Mouse (Mus musculus): ENCODE measurements at regions not wholly inside any gene's neighbourhood (a gene's known extent, or its start where the extent isn't known, plus 50 kb on each side); places are given as distances from the start of the nearest gene placed in this dataset.
A peak's percentile ranks its signal among the peaks of the same experiment; 100 is the strongest.

DNA sequence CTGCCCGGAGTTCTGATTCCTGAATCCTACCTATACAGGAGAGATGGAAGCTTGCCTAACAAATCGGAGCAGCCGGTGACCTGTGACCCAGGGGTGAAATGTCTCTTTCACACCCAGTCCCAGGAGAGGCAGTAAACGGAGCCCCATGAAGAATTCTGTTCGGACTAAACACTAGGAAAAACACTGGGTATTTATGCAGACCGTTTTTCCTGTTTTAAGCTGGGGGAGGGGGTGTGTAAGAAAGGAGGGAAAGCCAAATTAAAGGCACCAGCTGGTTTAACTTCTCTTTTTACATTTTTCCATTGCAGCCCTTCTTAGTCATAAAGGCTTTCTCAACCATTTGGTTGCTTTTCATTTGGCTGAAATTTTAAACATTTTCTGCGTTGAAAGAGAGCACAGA, 127.1 kb downstream of the Gm5426 start:
- H3K36me3 ChIP-seq (ENCODE audit: control insufficient read depth, insufficient read depth, low read length): no peaks in the 10 kb centered on the region
- 28% methylated on average over 7 of the region's 7 CpGs for WGBS
- no peak overlapping the region for H3K27ac ChIP-seq (ENCODE audit: low read depth, low read length)
- H3K4me3 ChIP-seq (ENCODE audit: low read depth, low read length): no peak overlapping the region
- H3K9me3 ChIP-seq (ENCODE audit: control insufficient read depth, low read length): no peaks in the 10 kb centered on the region
- H3K4me2 ChIP-seq (ENCODE audit: low read depth, low read length, severe bottlenecking): no peak overlapping the region
- no peaks in the 10 kb centered on the region for H3K27me3 ChIP-seq (ENCODE audit: control insufficient read depth, insufficient read depth, low read length)
- peaks cover 5% of the 10 kb centered on the region; the same call in 1 of the 2 replicates for H3K4me1 ChIP-seq (replicated peaks; ENCODE audit: control insufficient read depth, insufficient read depth, low read length)
- no peak for DNase-seq (ENCODE audit: low spot score)
- no peak overlapping the region for H3K9ac ChIP-seq (ENCODE audit: low read length)
- ATAC-seq (replicated peaks; ENCODE audit: low FRiP score): no peak

DNA sequence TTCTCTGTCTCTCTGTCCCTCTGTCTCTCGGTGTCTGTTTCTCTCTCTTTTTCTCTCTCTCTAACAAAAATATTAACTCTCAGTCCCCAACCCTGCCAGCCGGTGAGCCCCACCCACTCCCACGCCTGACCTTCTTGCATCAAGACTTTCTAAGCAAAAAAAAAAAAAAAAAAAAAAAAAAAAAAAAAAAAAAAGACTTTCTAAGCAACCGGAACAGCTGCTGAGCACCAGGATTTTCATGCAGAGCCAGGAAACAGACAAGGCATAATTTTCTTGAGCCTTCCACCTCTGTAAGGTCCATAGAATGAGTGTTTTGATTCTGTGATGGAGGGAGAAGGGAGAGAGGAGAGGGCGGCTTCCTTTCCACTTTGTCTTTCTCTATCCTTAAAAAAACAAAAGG, 128.0 kb downstream of the Gm5426 start:
- no peak overlapping the region for H3K27ac ChIP-seq (ENCODE audit: low read depth, low read length)
- no peak overlapping the region for H3K9ac ChIP-seq (ENCODE audit: low read length)
- DNase-seq (ENCODE audit: low spot score) (no peak), ATAC-seq (replicated peaks; ENCODE audit: low FRiP score) (no peak)
- no peak overlapping the region for H3K4me3 ChIP-seq (ENCODE audit: low read depth, low read length)
- no peak overlapping the region for H3K4me2 ChIP-seq (ENCODE audit: low read depth, low read length, severe bottlenecking)
- peaks cover 5% of the 10 kb centered on the region; the same call in 1 of the 2 replicates for H3K4me1 ChIP-seq (replicated peaks; ENCODE audit: control insufficient read depth, insufficient read depth, low read length)
- 59% methylated on average over 5 of the region's 5 CpGs for WGBS
- no peaks in the 10 kb centered on the region for H3K9me3 ChIP-seq (ENCODE audit: control insufficient read depth, low read length)
- no peaks in the 10 kb centered on the region for H3K36me3 ChIP-seq (ENCODE audit: control insufficient read depth, insufficient read depth, low read length)
- no peaks in the 10 kb centered on the region for H3K27me3 ChIP-seq (ENCODE audit: control insufficient read depth, insufficient read depth, low read length)

DNA sequence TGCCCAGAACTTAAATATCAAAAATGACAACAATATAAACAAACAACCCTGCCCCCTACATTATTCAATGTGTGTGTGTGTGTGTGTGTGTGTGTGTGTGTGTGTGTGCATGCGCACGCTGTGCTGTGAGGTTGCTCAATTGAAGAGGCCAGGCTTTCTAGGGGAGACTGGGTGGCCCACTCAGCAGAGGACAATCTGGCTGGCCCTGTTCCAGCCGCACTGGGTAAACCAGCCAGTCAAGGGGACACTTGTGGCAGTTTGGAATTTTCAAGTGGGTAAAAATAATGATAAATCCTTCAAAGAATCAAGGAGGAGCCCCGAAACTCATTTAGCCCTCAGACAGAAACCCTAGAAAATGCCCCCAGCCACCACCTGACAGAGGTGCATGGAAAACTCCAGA, 128.5 kb downstream of the Gm5426 start:
- no peaks in the 10 kb centered on the region for H3K9me3 ChIP-seq (ENCODE audit: control insufficient read depth, low read length)
- no peak for DNase-seq (ENCODE audit: low spot score)
- WGBS: 79% methylated on average over 4 of the region's 4 CpGs
- peak; percentile 63; the same call in 1 of the 2 replicates for ATAC-seq (replicated peaks; ENCODE audit: low FRiP score)
- H3K4me1 ChIP-seq (replicated peaks; ENCODE audit: control insufficient read depth, insufficient read depth, low read length): peaks cover 5% of the 10 kb centered on the region; the same call in 1 of the 2 replicates
- H3K4me2 ChIP-seq (ENCODE audit: low read depth, low read length, severe bottlenecking): no peak overlapping the region
- no peak overlapping the region for H3K4me3 ChIP-seq (ENCODE audit: low read depth, low read length)
- no peak overlapping the region for H3K9ac ChIP-seq (ENCODE audit: low read length)
- no peak overlapping the region for H3K27ac ChIP-seq (ENCODE audit: low read depth, low read length)
- H3K36me3 ChIP-seq (ENCODE audit: control insufficient read depth, insufficient read depth, low read length): no peaks in the 10 kb centered on the region
- H3K27me3 ChIP-seq (ENCODE audit: control insufficient read depth, insufficient read depth, low read length): no peaks in the 10 kb centered on the region

DNA sequence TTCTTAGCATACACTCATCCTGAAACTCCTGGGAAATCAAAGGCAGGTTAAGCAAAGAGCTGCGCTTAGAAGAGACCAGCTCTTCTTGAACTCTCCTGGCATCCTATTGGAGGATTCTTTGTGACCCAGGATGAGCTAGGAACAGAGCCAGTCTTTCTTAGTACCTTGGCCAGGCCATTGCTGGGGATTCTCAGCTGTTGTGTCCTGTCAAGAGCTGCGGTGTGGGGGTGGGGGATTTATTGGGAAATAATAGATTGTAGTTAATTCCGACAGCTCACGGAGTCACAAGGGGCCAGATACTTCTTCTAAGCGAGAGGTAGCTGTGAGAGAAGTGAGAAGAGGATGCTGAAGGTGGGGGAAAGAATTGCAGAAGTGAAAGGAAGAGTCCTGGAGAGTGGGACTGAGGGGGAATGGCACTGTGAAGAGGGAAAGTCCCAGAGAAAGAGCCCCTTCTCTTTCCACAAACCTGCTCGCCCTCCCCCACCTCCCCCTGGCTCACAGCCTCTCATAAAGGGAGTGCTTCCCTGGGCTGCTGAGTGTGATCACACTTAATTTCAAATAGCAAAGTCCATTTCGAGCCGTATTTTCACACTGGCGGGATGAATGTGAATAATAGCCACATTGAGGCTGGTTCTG, 129.8 kb downstream of the Gm5426 start:
- no peak for DNase-seq (ENCODE audit: low spot score)
- Histone ChIP-seq H3K36me3 (ENCODE audit: control insufficient read depth, insufficient read depth, low read length) (no peaks in the 10 kb centered on the region), H3K4me1 (replicated peaks; ENCODE audit: control insufficient read depth, insufficient read depth, low read length) (peaks cover 5% of the 10 kb centered on the region; the same call in 1 of the 2 replicates), H3K4me2 (ENCODE audit: low read depth, low read length, severe bottlenecking) (no peak overlapping the region), H3K27me3 (ENCODE audit: control insufficient read depth, insufficient read depth, low read length) (no peaks in the 10 kb centered on the region), H3K9ac (ENCODE audit: low read length) (no peak overlapping the region), H3K4me3 (ENCODE audit: low read depth, low read length) (no peak overlapping the region), H3K27ac (ENCODE audit: low read depth, low read length) (no peak overlapping the region), H3K9me3 (ENCODE audit: control insufficient read depth, low read length) (no peaks in the 10 kb centered on the region)
- WGBS: 73% methylated on average over 9 of the region's 9 CpGs
- ATAC-seq (replicated peaks; ENCODE audit: low FRiP score): no peak

DNA sequence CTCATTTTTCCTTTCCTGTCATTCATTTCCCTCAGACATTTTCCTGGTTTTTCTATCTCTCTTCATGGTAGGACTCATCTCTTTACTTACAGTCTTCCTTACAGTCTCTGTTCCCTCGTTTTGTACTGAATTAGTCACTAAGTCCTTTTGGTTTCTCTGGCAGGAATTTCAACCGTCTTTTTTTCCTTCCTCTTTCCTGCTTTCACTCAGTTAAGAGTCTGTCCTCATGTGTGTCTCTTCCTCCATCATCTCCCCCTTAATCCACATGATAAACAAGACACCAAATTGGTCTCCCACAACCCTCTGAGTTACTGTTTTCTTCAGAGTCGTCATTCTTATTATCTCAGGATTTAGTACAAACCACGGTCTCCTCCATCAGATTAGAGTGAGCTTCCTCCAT, 131.2 kb downstream of the Gm5426 start:
- no peak for ATAC-seq (replicated peaks; ENCODE audit: low FRiP score)
- WGBS: 85% methylated on average over 4 of the region's 4 CpGs
- H3K27me3 ChIP-seq (ENCODE audit: control insufficient read depth, insufficient read depth, low read length): no peaks in the 10 kb centered on the region
- H3K36me3 ChIP-seq (ENCODE audit: control insufficient read depth, insufficient read depth, low read length): no peaks in the 10 kb centered on the region
- H3K4me2 ChIP-seq (ENCODE audit: low read depth, low read length, severe bottlenecking): no peak overlapping the region
- H3K4me1 ChIP-seq (replicated peaks; ENCODE audit: control insufficient read depth, insufficient read depth, low read length): peaks cover 5% of the 10 kb centered on the region; the same call in 1 of the 2 replicates
- no peak overlapping the region for H3K27ac ChIP-seq (ENCODE audit: low read depth, low read length)
- no peaks in the 10 kb centered on the region for H3K9me3 ChIP-seq (ENCODE audit: control insufficient read depth, low read length)
- DNase-seq (ENCODE audit: low spot score): no peak
- H3K9ac ChIP-seq (ENCODE audit: low read length): no peak overlapping the region
- no peak overlapping the region for H3K4me3 ChIP-seq (ENCODE audit: low read depth, low read length)

DNA sequence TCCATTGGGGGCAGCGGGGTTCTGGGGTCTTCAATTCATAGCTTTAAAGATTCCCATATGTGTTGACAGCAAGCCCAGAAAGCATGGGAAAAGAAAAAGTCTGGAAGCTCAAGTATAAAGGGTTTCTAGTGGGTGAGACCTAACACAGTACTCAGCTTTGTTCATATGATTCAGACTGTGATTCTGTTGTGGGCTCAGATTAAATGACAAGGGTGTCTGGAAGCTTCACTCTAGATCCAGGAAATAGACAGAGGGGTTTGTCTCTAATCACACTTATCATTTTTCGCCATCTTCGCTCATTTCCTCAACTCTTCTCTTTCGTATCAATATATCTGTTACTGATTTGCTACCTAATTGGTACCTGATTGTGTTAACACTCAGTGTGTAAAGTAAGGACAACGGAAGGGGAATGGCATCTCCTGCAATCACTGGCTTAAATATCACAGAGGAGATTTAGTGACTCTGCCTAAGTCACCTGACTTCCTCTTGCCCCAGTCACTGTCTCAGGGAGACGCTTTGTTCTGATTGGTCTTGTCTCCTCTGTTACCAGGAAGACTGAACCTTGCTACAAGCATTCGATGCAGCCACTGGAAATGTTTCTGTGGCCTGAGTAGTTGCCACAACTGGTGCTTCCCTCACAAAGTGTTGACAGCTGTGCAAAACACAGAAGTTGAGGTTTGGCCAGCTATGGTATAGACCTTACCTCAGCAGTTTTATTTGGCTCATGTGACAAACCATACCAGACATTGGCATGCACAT, 137.4 kb downstream of the Gm5426 start:
- Histone ChIP-seq H3K4me2 (ENCODE audit: low read depth, low read length, severe bottlenecking) (no peak overlapping the region), H3K27me3 (ENCODE audit: control insufficient read depth, insufficient read depth, low read length) (no peaks in the 10 kb centered on the region), H3K4me3 (ENCODE audit: low read depth, low read length) (no peak overlapping the region), H3K9ac (ENCODE audit: low read length) (no peak overlapping the region), H3K9me3 (ENCODE audit: control insufficient read depth, low read length) (no peaks in the 10 kb centered on the region), H3K4me1 (replicated peaks; ENCODE audit: control insufficient read depth, insufficient read depth, low read length) (no peaks in the 10 kb centered on the region), H3K36me3 (ENCODE audit: control insufficient read depth, insufficient read depth, low read length) (no peaks in the 10 kb centered on the region), H3K27ac (ENCODE audit: low read depth, low read length) (no peak overlapping the region)
- 86% methylated on average over 7 of the region's 7 CpGs for WGBS
- no peak for ATAC-seq (replicated peaks; ENCODE audit: low FRiP score)
- DNase-seq (ENCODE audit: low spot score): no peak

DNA sequence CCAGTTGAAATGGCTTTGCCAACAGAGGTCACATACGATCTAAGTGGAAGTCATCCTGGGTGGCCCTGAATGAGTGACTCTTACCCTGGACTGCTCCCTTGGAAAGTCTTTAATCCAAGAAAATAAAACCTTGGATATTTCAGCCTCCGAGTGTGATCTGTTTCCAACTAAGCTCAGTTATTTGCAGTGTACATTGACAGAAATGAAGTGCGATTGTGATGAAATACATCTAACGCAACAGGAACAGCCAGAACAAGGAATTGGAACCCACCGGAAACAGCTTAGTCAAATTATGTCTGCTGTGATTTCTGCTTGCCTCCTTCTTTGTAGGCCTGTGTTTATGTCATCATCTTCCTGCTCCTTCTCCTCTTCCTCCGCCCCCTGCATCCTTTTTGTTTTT, 143.7 kb downstream of the Gm5426 start:
- Histone ChIP-seq H3K9me3 (ENCODE audit: control insufficient read depth, low read length) (no peaks in the 10 kb centered on the region), H3K36me3 (ENCODE audit: control insufficient read depth, insufficient read depth, low read length) (no peaks in the 10 kb centered on the region), H3K27me3 (ENCODE audit: control insufficient read depth, insufficient read depth, low read length) (no peaks in the 10 kb centered on the region), H3K4me2 (ENCODE audit: low read depth, low read length, severe bottlenecking) (no peak overlapping the region), H3K4me3 (ENCODE audit: low read depth, low read length) (no peak overlapping the region), H3K4me1 (replicated peaks; ENCODE audit: control insufficient read depth, insufficient read depth, low read length) (no peaks in the 10 kb centered on the region), H3K9ac (ENCODE audit: low read length) (no peak overlapping the region), H3K27ac (ENCODE audit: low read depth, low read length) (no peak overlapping the region)
- 92% methylated on average over 6 of the region's 6 CpGs for WGBS
- DNase-seq (ENCODE audit: low spot score) (no peak), ATAC-seq (replicated peaks; ENCODE audit: low FRiP score) (no peak)

DNA sequence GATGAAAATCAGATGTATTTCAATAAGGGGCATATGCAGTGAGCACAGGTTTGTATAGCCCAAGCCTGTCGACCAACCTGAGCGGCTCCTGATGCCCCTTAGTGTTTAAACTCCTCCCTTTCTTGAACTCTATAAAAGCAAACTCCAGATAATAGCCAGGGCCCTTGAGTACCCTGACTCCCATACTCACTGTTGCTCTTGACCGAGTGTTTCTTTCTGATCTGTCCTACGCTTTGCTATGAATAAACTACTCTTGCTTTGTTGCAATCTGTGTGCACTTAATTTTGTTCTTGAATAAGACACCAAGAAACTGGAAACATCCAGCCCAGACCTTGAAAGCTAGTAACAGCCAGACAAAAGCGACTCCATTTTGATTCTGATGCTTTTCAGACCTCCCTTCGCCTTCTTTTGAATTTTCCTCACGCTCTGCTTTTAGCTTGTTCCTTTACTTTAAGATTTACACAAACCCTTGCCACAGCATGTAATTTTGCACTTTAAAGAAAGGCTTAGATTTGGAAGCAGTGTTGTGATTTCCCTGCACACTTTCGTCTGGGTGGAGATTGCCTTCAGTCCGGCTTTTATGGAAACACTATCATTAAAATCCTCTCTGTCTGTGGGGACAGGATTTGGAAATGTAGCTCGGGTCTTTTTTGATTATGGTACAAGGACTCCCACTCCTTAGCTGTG, 149.1 kb downstream of the Gm5426 start:
- WGBS: 61% methylated on average over 10 of the region's 10 CpGs
- Histone ChIP-seq H3K4me3 (ENCODE audit: low read depth, low read length) (no peak overlapping the region), H3K27ac (ENCODE audit: low read depth, low read length) (no peak overlapping the region), H3K27me3 (ENCODE audit: control insufficient read depth, insufficient read depth, low read length) (no peaks in the 10 kb centered on the region), H3K9me3 (ENCODE audit: control insufficient read depth, low read length) (no peaks in the 10 kb centered on the region), H3K4me1 (replicated peaks; ENCODE audit: control insufficient read depth, insufficient read depth, low read length) (no peaks in the 10 kb centered on the region), H3K9ac (ENCODE audit: low read length) (no peak overlapping the region), H3K4me2 (ENCODE audit: low read depth, low read length, severe bottlenecking) (no peak overlapping the region), H3K36me3 (ENCODE audit: control insufficient read depth, insufficient read depth, low read length) (no peaks in the 10 kb centered on the region)
- DNase-seq (ENCODE audit: low spot score) (no peak), ATAC-seq (replicated peaks; ENCODE audit: low FRiP score) (0 out of 2 replicates have a peak, but pooled peaks have one; percentile 39)

All from forebrain, embryonic 11.5 days (tissue).